Mouse (Mus musculus) bone marrow, adult 2 months (tissue): ENCODE data around the gene Topbp1.

ENCODE experiments used
- CTCF ChIP-seq: fragments of 200-500 bp; IDR thresholded peaks from 2 replicates; pipeline ENCODE4 v1.5.1; 2011; ENCODE audit warnings: low read length, control low read depth; ENCODE audit not compliant: control insufficient read depth, insufficient read depth
- POLR2A ChIP-seq: fragments of 200-500 bp; IDR thresholded peaks from 2 replicates; pipeline ENCODE4 v1.6.1; 2011; ENCODE audit warnings: low read depth, mild to moderate bottlenecking, control low read depth, low read length, borderline replicate concordance; ENCODE audit not compliant: control insufficient read depth

DNA sequence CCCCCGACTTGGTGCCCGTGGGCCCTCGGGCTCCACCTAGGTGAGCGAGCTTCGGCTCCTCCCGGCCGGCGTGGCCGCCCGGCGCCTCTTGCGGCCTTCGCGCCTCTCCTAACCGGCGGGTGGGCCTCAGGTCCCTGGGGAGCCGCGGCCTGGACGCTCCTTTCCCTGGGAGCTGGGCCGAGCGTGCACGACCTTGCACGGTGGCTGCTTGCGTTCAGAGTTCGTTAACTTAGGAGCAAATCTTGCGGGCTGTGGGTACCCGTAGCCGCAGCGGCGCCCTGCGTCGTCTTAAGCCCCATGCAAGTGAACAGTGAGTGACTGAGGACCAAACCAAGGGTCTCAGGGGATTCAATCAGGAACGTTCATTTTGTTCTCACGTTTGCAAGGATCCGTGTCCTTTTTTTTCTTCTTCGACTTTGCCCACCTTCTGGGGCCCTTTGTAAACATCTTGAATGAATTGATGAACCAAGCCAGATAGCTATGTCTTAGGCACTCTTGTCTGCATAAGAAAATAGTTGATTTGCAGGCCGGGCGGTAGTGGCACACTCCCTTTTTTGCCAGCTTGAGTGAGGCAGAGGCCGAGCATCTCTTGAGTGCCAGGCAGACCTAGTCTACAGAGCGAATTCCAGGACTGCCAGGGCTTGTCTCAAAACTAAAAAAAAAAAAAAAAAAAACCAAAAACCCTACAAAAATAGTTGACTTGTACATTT is 472 bp downstream of the Topbp1 start:
- TF ChIP-seq POLR2A (no peak), CTCF (no peak)
